Mouse (Mus musculus) gastrocnemius, adult 2 months (tissue): Measurements from ENCODE around the gene Pyroxd1. TPM values are rescaled to one million over a fixed set of nuclear protein-coding genes. Genes with fewer than 3 reads are reported as not detected.

Experiments
- DNase-seq: peaks from one replicate; pipeline ENCODE4 v3.0.0; 2022
- H3K27ac ChIP-seq: fragments of 200-600 bp; 2 replicates; pipeline ENCODE4 v1.8.1; 2022; ENCODE audit warnings: mild to moderate bottlenecking
- H3K4me3 ChIP-seq: fragments of 200-600 bp; 2 replicates; pipeline ENCODE4 v1.8.1; 2022; ENCODE audit warnings: mild to moderate bottlenecking, moderate library complexity
- CTCF ChIP-seq: fragments of 200-600 bp; IDR thresholded peaks from 2 replicates; pipeline ENCODE4 v1.8.1; 2022; ENCODE audit warnings: antibody characterized with exemption, mild to moderate bottlenecking, moderate library complexity
- intact Hi-C: fragments of 180-260 bp; cut with DNase I; formaldehyde crosslinking; loops from one replicate; pipeline ENCODE4 v1.15.1; 2025
- long read RNA-seq, 2 experiments: library from polyadenylated mRNA; stranded (forward); transcript quantifications; one replicate each; pipeline ENCODE4 v2.0.0; 2021
- total RNA-seq, 2 experiments: library from RNA; stranded (reverse); gene quantifications; 2 replicates each; pipeline ENCODE4 v1.2.3; 2021

Pyroxd1 gene
- 1 to 10 TPM; 9.5 to 9.9 TPM for total RNA-seq
- long read RNA-seq, experiment 1, transcript Pyroxd1-201 (12 exons, 2,831 nt): major isoform, 16 of 45 reads
- long read RNA-seq, experiment 1, partial matches to known transcripts: 1 of 45 reads
- long read RNA-seq, experiment 1, other reads (novel, unspliced or antisense): 28 of 45 reads
- long read RNA-seq, experiment 2, transcript Pyroxd1-201 (12 exons, 2,831 nt): major isoform, 19 of 51 reads
- long read RNA-seq, experiment 2, partial matches to known transcripts: 1 of 51 reads
- long read RNA-seq, experiment 2, other reads (novel, unspliced or antisense): 31 of 51 reads

- H3K27ac ChIP-seq: peak within 1 kb of the TSS; percentile 92
- DNase-seq: peak; percentile 85
- intact Hi-C loops: loop anchor here (5.0 kb wide), 1 partner anchor 42 kb away; the partner anchor contains the start of genes Golt1b and Recql
- H3K4me3 ChIP-seq: peak within 1 kb of the TSS; percentile 96
- TF ChIP-seq CTCF: no peak
These were observed at the start of gene Pyroxd1 for GRCm38 (mm10) chr6:142345440-142346038. Gene Pyroxd1 (plus strand): TSS chr6:142345654.

GRCm38 (mm10) chr6:142298098-142298497 lies 47.4 kb upstream of the Pyroxd1 start, which contains the start of gene Iapp:
Gene Iapp (plus strand): TSS chr6:142298423.
- no peak within 1 kb of the TSS for H3K27ac ChIP-seq
- intact Hi-C loops: no loop called here
- no peak for TF ChIP-seq CTCF
- H3K4me3 ChIP-seq: no peak within 1 kb of the TSS
- DNase-seq: no peak

- no peak for TF ChIP-seq CTCF
- DNase-seq: no peak
- Histone ChIP-seq H3K4me3 (no peak overlapping the region), H3K27ac (no peak overlapping the region)
- intact Hi-C loops: no loop called here
These were observed 40.4 kb upstream of the Pyroxd1 start for GRCm38 (mm10) chr6:142305076-142305475.

- H3K27ac ChIP-seq: no peak overlapping the region
- DNase-seq: no peak
- no peak for TF ChIP-seq CTCF
- intact Hi-C loops: no loop called here
- H3K4me3 ChIP-seq: no peak overlapping the region
These were observed 31.2 kb upstream of the Pyroxd1 start for GRCm38 (mm10) chr6:142314285-142314684.

GRCm38 (mm10) chr6:142317106-142317505 lies 28.3 kb upstream of the Pyroxd1 start:
- intact Hi-C loops: no loop called here
- no peak for TF ChIP-seq CTCF
- no peak for DNase-seq
- no peak overlapping the region for H3K4me3 ChIP-seq
- no peak overlapping the region for H3K27ac ChIP-seq

- no peak within 1 kb of the TSS for H3K27ac ChIP-seq
- DNase-seq: no peak
- TF ChIP-seq CTCF: no peak
- no peak within 1 kb of the TSS for H3K4me3 ChIP-seq
- intact Hi-C loops: no loop called here
These were observed 22.6 kb upstream of the Pyroxd1 start, which contains the start of gene Slco1a5 for GRCm38 (mm10) chr6:142322881-142323280. Gene Slco1a5 (minus strand): TSS chr6:142322981.

GRCm38 (mm10) chr6:142326598-142326997 lies 18.9 kb upstream of the Pyroxd1 start:
- intact Hi-C loops: no loop called here
- DNase-seq: no peak
- no peak overlapping the region for H3K27ac ChIP-seq
- H3K4me3 ChIP-seq: no peak overlapping the region
- TF ChIP-seq CTCF: no peak

GRCm38 (mm10) chr6:142329201-142329600 lies 16.3 kb upstream of the Pyroxd1 start:
- no peak for DNase-seq
- TF ChIP-seq CTCF: no peak
- intact Hi-C loops: no loop called here
- no peak overlapping the region for H3K27ac ChIP-seq
- H3K4me3 ChIP-seq: no peak overlapping the region

- no peak for TF ChIP-seq CTCF
- DNase-seq: no peak
- no peak overlapping the region for H3K27ac ChIP-seq
- intact Hi-C loops: no loop called here
- no peak overlapping the region for H3K4me3 ChIP-seq
These were observed 6.5 kb upstream of the Pyroxd1 start for GRCm38 (mm10) chr6:142338961-142339360.

- no peak for DNase-seq
- no peak for TF ChIP-seq CTCF
- H3K27ac ChIP-seq: no peak overlapping the region
- intact Hi-C loops: no loop called here
- no peak overlapping the region for H3K4me3 ChIP-seq
These were observed 5.9 kb upstream of the Pyroxd1 start for GRCm38 (mm10) chr6:142339576-142339975.

GRCm38 (mm10) chr6:142343561-142343960 lies 1.9 kb upstream of the Pyroxd1 start:
- H3K27ac ChIP-seq: no peak overlapping the region
- no peak for DNase-seq
- no peak overlapping the region for H3K4me3 ChIP-seq
- TF ChIP-seq CTCF: peak; percentile 62
- intact Hi-C loops: no loop called here

- H3K4me3 ChIP-seq: peak overlapping the region; percentile 96
- intact Hi-C loops: loop anchor here (5.0 kb wide), 1 partner anchor 41 kb away; the partner anchor contains the start of genes Golt1b and Recql
- no peak for DNase-seq
- H3K27ac ChIP-seq: peak overlapping the region; percentile 92
- no peak for TF ChIP-seq CTCF
These were observed 992 bp downstream of the Pyroxd1 start for GRCm38 (mm10) chr6:142346181-142347110.
